Mouse (Mus musculus): ENCODE results near the gene Farp1.

The Farp1 gene

GRCm38 (mm10) chr14:121310325-121311080 lies 275.5 kb downstream of the Farp1 start:
- DNase-seq (ENCODE audit: low read depth, low spot score) = no peak

- DNase-seq (ENCODE audit: low read depth, low spot score) = no peak
These were observed 276.1 kb downstream of the Farp1 start for GRCm38 (mm10) chr14:121311083-121311482.

- DNase-seq (ENCODE audit: low read depth, low spot score) = no peak
These were observed 278.3 kb downstream of the Farp1 start for GRCm38 (mm10) chr14:121313283-121313682.

- no peak for DNase-seq (ENCODE audit: low read depth, low spot score)
These were observed 279.9 kb downstream of the Farp1 start for GRCm38 (mm10) chr14:121314934-121315333.

GRCm38 (mm10) chr14:121316136-121316535 lies 281.1 kb downstream of the Farp1 start:
- DNase-seq (ENCODE audit: low read depth, low spot score) = no peak

GRCm38 (mm10) chr14:121316631-121317311 lies 281.8 kb downstream of the Farp1 start:
- DNase-seq (ENCODE audit: low read depth, low spot score) = no peak

- DNase-seq (ENCODE audit: low read depth, low spot score) = no peak
These were observed 282.3 kb downstream of the Farp1 start for GRCm38 (mm10) chr14:121317312-121317671.

GRCm38 (mm10) chr14:121318382-121318781 lies 283.4 kb downstream of the Farp1 start:
- DNase-seq (ENCODE audit: low read depth, low spot score) = no peak

- DNase-seq (ENCODE audit: low read depth, low spot score) = no peak
These were observed 287.1 kb downstream of the Farp1 start for GRCm38 (mm10) chr14:121322150-121322549.

GRCm38 (mm10) chr14:121322641-121323040 lies 287.6 kb downstream of the Farp1 start:
- DNase-seq (ENCODE audit: low read depth, low spot score) = peak; percentile 92

- DNase-seq (ENCODE audit: low read depth, low spot score) = peak; percentile 42
These were observed 289.7 kb downstream of the Farp1 start for GRCm38 (mm10) chr14:121324521-121325330.

GRCm38 (mm10) chr14:121326432-121326831 lies 291.4 kb downstream of the Farp1 start:
- DNase-seq (ENCODE audit: low read depth, low spot score) = no peak

GRCm38 (mm10) chr14:121328878-121329277 lies 293.9 kb downstream of the Farp1 start:
- DNase-seq (ENCODE audit: low read depth, low spot score) = no peak

- no peak for DNase-seq (ENCODE audit: low read depth, low spot score)
These were observed 294.5 kb downstream of the Farp1 start for GRCm38 (mm10) chr14:121329401-121330089.

- DNase-seq (ENCODE audit: low read depth, low spot score) = no peak
These were observed 295.0 kb downstream of the Farp1 start for GRCm38 (mm10) chr14:121330090-121330408.
